Mouse (Mus musculus) kidney, postnatal 4 days (tissue): Measurements from ENCODE around the gene Cdkl2.
A peak's percentile ranks its signal among the peaks of the same experiment; 100 is the strongest.

ENCODE experiments used
- DNase-seq, 2 experiments: peaks; one replicate each; pipeline ENCODE4 v3.0.0; 2021; ENCODE audit warnings: mixed read lengths in 2 of 2

Cdkl2 gene

DNA sequence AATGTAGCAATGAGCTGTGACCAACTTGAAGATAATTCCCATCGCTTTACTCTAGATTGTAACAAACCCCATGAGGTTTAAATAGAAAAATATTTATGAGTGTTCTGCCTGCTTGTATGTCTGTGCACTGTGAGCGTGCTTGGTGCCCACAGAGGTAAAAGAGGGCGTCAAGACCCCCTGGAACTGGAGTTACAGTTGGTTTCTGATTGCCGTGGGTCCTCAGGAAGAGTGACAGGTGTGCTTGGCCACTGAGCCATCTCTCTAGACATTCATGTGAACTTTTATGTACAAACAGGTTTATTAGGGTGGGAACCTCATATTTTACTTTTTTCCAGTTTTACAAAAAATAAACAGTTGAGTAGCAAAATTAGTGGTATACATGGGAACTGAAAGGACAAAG is at the start of gene Cdkl2:
Cdkl2 (minus strand) TSS at position 101 of the 400 bp plus-strand sequence.
- DNase-seq = no peak

DNA sequence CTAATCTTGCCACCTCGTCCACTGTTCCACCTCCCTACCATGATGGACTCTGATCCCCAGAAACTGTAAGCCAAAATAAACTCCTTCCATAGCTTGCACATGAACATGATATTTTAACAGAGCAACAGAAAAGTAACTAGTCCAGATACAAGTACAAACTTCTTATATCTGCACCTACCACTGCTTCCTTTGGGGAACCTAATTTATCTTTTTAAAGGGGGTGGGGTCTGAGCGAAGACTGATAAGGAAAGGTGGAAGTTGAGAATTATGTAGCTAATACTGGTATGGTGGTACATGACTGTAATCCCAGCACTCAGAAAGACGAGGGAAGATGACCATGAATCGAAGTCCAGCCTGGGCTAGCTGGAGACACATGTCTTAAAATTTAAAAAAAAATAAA is 43.8 kb upstream of the Cdkl2 start:
- no peak for DNase-seq

DNA sequence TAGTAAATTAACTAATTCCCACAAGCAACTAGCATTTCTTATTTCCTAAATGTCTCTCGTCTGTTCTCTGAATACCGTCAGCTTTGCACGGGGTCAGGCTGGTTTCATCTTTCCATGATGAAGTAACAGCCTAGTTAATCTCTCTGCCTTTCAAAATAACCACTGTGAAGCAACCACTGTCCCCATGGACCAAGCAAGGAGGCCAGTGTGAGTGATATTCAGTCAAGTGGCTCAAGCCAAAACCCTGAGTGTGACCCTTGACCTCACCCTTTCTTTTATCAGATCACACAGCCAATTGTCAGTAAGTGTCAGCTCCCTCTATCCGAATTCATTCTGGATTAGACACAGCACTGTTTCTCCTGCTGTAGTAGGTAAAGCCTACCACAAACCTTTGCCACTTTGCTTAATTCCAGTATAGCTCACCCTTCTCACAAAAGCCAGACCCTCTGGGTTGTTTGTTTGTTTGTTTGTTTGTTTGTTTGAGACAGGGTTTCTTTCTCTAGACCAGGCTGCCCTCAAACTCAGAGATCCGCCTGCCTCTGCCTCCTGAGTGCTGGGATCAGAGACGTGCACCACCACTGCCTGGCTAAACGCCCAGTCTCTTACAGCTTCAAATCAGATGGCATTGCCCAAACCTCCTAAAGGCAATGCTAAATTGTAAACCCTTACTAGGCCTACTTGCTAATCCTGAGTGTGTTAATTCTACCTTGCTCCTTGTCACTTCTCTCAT is 42.3 kb upstream of the Cdkl2 start:
- DNase-seq = no peak

DNA sequence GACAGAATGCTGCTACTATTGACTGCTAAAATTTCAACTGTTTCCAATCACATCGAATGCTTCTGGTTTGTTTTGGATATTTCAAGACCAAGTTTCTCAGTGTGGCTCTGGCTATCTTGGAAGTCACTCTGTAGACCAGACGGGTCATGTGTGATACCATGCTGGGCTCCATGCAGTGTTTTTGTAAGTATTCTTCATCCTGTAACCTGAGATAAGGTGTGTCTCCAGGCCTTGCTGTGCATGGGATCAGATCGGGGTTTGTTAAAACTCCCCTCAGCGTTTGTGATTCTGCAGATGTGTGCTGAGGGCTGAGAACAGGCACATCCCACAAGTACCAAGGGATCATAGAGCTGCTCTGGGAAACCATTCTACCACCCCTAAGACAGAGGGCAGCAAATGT is 41.6 kb upstream of the Cdkl2 start:
- no peak for DNase-seq

DNA sequence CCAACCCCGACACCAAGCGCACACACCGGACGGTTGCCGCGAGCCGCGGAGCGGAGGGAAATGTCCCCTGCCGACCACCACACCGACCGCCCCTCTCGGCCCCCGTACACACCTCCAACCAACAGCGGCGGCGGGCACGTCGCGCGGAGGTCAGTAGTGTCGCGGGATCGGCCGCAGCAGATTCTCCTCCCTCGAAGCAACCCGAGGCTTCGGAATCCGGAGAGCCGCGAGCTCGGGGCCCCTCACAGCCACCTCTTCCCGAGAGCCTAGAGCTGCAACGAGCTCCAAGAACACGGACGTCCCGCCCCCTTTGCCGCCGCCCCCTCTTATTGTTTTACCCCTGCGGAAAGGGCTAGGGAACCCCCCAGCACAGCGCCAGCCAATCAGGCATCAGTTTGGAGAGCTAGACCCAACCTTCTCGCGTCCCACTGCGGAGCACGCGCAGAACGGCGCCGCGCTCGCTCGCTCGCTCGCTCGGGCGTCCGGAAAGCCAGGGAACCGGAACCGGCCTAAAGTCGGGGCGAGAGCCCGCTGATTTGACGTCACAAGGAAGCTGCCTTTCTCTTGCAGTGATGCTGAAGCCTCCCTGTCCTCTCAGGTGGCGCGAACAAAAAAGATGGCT is 39.8 kb upstream of the Cdkl2 start, which contains the start of gene G3bp2:
G3bp2 (minus strand) TSS at position 303 of the 622 bp plus-strand sequence.
- peak; percentile 98 to 99 for DNase-seq

DNA sequence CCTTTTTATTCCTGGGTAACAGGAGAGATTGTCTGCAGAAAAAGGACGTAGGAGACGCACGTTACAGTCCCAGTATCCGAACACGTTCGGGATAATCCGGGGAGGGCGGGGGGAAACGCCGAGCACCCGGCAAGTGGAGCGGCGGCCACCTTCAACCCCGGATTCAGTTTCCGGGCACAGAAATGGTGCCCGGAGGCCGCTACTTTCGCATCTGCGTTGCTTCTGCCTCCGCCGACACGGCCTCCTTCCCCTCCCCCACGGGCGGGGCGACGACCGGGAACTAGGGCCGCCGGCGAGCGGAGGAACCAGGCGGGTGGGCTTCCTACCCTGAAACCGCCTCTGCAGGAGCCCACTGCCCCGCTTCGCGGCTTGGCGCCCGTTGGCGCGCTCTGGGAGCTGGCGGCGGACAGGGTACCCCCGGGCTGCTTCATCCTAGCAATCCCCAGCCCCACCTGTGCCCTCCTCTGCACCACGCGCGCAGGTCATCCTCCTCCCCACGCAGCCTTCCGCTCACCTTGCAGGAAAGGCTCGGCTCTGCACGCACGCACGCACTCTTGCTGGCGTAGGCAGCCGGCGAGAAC is 39.2 kb upstream of the Cdkl2 start:
- peak; percentile 74 to 85 for DNase-seq

DNA sequence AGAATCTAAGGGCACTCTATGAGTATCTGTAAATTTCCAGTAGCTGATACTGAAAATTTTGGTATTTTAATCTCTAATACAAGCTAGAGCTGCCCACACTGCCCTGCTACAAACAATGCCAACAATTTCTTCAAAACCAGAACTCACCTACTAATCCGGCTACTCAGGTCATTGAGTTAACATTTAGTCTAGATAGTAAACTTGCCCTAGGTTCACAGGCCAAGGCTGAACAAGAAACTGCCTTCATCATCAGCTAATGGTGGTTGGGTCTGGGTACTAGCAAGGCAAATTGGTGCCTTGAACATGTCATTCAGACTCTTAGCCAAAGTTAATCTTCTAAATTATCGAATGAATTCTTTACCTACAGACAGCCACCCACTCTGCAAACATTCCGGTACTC is 37.6 kb upstream of the Cdkl2 start:
- DNase-seq = no peak

DNA sequence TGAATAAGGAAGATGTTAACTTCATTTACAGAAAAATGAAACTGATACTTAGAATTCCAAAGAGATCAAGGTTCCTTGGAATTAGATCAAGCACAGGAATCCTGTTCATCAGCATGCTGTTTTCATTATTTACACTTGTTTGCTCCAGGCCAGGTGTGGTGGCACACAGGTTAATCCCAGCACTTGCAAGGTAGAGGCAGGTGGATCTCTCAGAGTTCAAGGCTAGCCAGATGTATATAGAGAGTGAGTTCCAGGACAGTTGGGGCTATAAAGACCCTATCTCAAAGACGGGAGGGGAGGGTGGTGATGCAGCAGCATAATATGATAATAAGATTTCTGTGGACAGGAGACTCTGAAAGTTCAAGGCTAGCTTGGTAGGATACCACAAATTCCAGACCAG is 36.7 kb upstream of the Cdkl2 start:
- no peak for DNase-seq

DNA sequence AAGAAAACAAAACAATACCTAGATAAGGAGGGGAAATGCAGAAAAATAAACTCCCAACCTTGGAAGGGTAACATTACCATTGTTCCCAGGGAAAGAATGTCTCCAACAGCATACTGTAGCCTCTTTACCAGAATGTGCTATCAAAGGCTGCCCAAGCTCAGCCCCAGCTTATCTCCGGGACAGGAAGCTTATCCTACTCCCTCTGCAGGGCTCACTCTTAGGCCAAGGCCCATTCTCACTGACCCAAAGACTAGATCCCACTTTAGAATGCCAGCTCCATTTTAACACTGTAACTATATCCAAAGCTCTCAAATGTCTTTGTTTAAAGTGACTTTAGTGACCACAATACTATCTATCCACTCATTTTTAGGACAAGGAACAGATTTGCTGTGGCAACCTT is 35.6 kb upstream of the Cdkl2 start:
- no peak for DNase-seq

DNA sequence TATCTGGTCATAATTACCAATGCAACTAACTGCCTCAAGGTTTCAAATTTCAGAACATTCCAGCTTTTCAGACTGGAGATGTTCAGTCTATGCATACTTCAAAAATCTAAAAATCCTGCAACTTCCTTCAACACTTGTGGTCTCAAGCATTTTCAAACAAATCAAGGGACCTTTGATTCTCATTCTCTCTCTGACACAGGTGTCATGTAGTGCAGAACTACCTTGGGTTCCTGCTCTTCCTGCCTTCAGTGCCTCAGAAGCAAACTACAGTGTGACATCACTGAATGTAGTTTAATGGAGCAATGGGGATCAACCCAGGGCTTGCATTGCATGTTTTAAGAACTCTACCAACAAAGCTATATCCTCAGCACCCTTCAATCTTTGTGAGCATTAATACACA is 35.1 kb upstream of the Cdkl2 start:
- no peak for DNase-seq

DNA sequence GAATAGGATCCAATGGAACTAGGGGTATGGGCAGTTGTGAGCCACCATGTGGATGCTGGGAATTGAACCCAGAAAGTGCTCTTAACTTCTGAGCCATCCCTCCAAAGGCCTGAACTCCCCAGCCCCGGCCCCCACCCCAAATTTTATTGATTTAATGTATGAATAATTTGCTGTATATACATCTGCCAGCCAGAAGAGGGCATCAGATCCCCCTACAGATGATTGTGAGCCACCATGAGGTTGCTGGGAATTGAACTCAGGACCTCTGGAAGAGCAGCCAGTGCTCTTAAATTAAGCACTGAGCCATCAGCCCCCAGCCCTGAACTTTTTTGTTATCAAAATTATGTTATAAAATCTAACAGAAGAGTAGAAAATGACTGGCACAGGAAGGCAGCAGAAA is 32.6 kb upstream of the Cdkl2 start:
- no peak for DNase-seq

DNA sequence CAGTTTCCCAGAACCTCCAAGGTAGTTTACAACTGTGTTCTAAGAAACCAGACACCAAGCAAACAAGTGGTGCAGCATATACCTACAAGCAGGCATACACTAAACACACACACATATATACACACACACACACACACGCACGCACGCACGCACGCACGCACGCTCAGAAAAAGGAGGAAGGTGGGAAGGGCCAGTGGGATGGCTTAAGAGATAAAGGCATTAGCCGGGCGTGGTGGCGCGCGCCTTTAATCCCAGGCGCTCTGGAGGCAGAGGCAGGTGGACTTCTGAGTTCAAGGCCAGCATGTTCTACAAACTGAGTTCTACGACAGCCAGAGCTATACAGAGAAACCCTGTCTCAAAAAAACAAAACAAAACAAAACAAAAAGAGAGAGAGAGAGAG is 30.4 kb upstream of the Cdkl2 start:
- no peak for DNase-seq

DNA sequence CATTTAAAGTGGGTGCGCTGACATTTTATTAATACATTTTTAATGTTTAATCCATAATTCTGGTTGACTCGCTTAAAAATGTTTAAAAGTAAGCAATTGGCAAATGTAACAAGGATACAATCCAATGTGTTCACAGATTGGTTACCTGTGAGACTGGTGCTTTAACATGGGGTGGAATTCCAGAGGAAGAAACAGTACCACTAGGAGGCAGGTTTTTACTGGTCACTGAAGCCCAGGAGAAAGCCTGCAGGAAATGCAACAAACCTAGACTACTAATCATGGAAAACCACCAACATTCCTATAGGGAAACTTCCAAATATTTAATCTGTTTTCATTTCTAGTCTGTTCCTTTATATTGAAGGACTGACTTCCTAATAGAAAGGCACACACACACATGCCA is 19.5 kb upstream of the Cdkl2 start:
- no peak for DNase-seq

DNA sequence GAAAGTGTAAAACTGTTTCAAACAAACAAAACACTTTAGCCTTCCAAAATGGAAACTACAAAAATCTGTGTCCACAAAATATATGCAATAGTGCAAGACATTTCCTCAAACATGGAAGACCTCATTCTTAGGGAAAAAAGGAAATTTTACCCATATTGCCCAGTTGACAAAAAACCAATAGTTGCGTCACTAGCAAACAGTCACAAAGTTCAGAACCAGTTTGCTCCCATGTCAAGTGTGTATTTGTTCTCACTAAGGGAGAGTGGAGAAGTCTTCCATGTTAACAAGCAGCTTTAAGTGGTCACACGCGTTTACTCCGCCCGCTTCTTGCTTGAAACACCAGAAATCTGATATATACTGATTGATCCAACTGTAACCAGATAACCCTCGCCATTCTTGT is 9.2 kb upstream of the Cdkl2 start:
- no peak for DNase-seq

DNA sequence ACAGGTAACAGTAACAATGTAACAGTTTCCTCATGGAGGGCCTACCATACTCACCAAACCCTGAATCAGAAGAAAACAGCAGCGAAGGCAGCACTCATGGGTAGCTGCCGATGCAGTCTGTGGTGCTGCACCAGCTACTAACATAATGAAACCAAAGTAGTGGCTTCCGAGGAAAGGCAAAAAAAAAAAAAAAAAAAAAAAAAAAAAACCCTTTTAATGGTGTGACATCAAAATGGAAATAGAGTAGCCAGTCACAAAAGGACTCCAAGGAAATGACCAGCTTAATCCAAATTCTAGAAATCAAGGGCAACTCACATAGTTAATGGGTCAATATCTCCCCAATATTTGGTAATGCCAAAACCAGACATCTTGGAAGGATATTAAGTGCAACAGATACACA is 6.7 kb upstream of the Cdkl2 start:
- no peak for DNase-seq

DNA sequence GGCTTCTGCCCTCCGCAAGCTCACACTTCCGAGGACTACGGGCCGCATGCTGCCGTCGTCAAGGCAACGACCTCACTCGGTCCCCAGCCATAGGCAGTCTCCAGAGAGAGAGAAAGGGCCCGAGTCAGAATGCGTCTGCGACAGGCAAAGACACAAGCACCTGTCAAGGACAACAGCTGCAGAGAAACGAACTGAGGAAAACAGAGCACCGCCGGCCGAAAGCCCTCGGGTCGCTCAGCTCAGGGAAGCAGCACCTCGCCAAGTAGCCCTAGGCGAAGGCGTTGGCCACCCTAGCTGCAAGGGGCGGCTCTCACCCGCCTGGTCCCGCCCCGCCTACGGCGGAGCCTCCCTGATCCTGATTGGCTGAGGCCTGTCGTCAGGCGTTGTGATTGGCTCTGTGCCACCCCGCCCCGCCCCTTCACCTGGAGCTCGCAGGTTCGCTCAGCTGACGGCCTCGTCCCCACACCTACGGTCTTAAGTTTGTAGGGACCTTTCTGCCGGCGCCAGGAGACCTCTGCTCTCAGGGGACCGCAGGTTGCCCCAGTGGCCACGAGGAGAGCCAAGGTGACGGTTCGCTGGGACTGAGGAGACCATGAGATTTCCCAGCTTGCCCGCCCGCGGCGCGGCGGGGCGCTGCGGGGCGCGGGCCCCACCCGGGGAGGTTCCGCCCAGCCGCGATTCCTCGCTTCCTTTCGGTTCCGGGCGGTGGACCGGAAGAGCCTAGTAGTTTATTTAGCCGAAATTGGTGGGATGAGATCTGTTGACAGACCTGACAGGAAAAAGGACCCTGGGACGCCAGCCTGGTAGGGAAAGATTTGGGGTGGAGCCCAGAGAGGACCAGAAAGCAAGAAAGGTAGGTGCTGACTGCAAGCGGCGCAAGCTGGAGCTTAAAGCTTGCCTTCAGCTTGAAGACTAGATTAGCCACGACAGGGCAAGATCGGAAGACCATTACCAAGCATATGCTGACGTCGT is 1.0 kb downstream of the Cdkl2 start:
- peak; percentile 95 to 96 for DNase-seq

DNA sequence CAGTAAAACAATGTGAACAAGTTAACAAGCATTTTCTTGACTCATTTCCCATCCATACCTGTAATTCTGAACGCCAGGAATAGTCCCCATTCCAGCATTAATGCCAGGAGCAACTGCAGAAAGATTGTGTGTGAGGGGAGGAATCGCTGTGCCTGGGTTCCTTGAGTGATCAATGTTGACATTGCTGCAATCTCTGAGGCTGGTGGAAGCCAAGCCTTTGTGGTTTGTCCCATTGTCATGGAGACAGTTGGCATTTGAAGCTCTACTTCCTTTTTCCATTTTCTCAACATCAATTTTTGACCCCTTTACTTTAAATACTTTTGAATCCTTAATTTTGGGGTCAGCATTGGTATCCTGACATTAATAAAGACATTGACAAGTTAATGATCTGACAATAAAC is 23.7 kb downstream of the Cdkl2 start:
- DNase-seq = no peak

DNA sequence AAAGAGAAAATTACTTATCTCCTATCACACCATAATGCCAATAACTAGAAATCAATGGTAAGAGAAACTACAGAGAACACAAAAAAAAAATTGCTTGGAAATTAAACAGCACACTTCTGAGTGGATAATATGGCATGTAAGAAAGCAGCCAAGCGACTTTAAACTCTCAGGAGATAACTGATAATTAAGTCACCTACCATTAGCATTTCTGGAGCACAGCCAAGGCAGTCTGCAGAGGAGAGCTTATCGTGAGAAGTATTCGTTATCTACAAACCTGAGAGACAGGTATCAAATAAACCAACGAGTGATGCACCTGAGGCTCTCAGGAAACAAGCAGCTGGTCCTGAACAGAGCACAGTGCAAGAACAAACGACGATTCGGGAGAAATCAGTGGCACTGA is 31.9 kb downstream of the Cdkl2 start:
- no peak for DNase-seq

DNA sequence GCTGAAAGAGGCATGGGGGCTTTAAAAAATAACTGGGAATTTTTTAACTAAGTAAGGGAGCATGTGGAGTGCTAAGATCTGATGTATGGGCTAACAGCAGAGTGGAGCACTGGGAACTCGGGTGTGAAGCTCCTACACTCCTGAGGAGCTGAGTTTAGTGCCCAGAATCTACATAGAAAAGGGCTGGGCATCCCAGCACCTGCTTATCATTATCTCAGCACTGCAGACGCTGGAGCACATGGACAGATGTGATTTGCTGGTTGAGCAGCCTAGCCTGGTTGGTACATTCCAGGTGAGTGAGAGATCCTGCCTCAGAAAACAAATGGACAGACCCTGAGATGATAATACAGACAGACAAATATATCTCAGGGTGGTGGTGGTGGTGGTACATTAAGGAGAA is 33.9 kb downstream of the Cdkl2 start:
- no peak for DNase-seq

DNA sequence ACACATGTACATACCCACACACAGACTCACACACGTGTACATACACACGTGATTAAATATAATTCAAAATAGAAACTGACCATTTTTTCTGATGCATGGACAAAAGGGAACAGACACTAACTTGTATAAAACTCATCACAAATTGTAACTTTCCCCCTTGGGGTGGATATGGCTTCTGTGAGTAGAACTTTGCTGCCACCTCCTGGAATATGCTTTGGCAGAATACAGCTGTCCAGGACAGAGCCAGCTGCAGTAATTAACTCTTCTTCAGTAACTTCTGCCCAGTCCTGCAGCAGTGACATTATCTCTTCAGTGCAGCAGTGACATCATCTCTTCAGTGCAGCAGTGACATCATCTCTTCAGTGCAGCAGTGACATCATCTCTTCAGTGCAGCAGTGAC is 40.7 kb downstream of the Cdkl2 start:
- peak; percentile 29 to 37 for DNase-seq

DNA sequence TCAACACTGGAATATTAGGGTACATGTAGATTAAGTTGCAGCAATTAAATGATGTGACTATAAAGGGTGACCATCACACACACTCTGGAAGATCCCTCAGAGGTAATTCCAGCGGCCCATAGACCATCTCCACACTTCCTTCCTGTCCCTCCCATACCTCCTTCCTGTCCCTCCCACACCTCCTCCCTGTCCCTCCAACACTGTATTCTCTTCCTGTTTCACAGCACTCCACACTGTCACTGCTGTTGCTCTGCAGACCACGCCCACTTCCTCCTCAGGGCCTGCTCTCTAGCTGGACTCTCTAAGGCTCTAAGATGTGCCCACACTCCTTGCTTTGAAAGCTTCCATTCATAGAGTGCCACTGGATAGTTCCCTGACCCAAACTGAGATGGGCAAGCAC is 42.9 kb downstream of the Cdkl2 start:
- peak; percentile 22 to 47 for DNase-seq

DNA sequence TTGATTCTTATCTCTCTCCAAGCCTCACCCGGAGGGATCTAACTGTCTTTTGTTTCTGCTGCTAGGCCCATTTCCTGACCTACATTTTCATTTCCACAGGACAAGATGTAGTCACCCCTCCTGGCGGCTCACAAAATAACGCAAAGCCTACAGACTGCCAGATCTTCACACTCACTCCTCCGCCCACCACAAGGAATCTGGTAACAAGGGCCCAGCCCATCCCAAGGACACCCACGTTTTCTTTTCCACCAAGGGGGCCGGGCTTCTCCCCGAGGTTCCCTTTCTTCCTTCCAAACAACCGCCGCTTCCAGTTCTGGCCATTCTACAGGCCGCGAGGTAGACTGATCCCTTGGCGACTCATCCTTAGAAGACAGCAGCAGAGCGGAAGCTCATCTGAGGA is 49.1 kb downstream of the Cdkl2 start:
- DNase-seq = peak; percentile 21 to 38

DNA sequence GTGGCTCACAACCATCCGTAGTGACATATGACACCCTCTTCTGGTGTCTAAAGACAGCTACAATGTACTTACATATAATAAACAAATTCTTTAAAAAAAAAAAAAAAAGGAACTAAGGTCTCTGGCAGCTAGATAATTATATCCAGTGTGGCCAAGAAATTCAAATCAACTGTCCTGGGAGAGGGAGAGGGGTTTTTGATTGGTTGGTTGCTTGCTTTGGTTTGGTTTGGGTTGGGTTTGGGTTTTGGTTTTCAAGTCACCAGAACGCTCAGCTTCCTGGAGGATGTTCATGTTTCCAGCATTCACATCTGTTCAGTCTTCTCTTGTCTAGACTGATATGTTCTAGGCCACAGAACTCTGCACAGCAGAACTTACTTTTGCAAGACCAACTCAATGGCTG is 50.6 kb downstream of the Cdkl2 start:
- no peak for DNase-seq
